Mouse (Mus musculus) thymus, postnatal 14 days (tissue): ENCODE measurements around the gene Rpgr.

Source experiments
- DNase-seq: peaks from one replicate; pipeline ENCODE4 v3.0.0; 2021

Gene Rpgr

GRCm38 (mm10) chrX:10070689-10071088 lies 146.0 kb downstream of the Rpgr start:
- DNase-seq: no peak

- DNase-seq: no peak
Observed at GRCm38 (mm10) chrX:10069405-10069804, 147.3 kb downstream of the Rpgr start.

GRCm38 (mm10) chrX:10063781-10064180 lies 152.9 kb downstream of the Rpgr start:
- no peak for DNase-seq

GRCm38 (mm10) chrX:10063361-10063760 lies 153.4 kb downstream of the Rpgr start:
- DNase-seq: no peak

- no peak for DNase-seq
Observed at GRCm38 (mm10) chrX:10062201-10062600, 154.5 kb downstream of the Rpgr start.

GRCm38 (mm10) chrX:10034666-10035065 lies 182.1 kb downstream of the Rpgr start:
- no peak for DNase-seq
